Mouse (Mus musculus): ENCODE measurements around the gene Irs3.

GRCm38 (mm10) chr5:137595921-137596320, 49.6 kb downstream of the Irs3 start:
- TF ChIP-seq CTCF (IDR thresholded peaks at IDR 0.05; ENCODE audit: borderline replicate concordance, insufficient read depth, low read length) (no peak), POLR2A (IDR thresholded peaks at IDR 0.05; ENCODE audit: low read depth, low read length) (no peak)
